Comparison of ENCODE assay signal across 9 mouse cellular contexts in the genomic region with DNA sequence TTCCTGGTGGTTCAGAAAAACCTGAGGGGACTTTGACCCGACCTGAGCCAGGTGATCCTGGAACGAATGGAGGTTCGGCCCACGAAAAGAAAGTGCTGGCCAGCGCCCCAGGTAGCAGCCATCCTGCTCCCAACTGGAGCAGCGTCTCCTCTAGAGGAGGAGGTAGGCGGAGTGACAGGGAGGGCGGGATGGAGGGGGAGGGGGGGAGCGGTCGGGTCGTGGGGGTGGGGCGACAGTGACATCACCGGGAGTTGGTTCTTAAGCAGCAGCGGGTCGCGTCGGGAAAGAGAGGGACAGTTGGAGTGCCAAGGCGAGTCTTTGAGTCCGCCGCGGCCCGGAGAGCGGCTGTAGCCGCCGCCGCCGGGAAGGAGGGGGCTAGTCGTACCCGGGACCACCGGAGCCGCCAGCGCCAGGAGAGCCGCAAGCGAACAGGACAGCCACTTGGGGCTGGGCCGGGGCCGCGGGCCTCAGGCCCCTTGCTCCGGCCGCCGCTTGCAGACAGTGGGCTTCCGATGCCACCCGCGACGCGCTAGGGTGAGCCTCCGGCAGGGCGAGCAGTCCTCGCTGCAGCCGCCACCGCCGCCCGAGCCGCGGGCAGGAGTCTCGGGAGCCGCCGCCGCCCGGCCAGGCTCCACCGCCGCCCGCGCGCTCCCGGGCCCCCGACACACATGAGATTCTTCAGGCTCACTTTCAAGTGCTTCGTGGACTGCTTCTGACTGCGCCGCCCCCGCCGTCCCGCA. TPM values are rescaled to one million over a fixed set of nuclear protein-coding genes. Genes with fewer than 3 reads are reported as not detected.
DNase-seq lines count a peak whose midpoint lies in the region; ATAC-seq and TF ChIP-seq lines count a peak whose summit lies in the region.
"Had no signal": no experiment of that assay in that cellular context is flagged by ENCODE, and none has a peak within 500 bp of the region (broad histone marks: within the 10 kb centered on the region; RNA-seq: fewer than 3 reads in every experiment).

A gene (plus strand): TSS at position 272 of the 740 bp plus-strand sequence.

- intact Hi-C loops in heart, postnatal 25 days (cut with DNase I): loop anchor here (5.0 kb wide), 2 partner anchors 219 to 269 kb away; a partner anchor contains a TSS

- peaks cover 22% of the 10 kb centered on the region for H3K36me3 ChIP-seq in ES-E14 (ENCODE audit: control insufficient read depth, insufficient read depth, low read length, poor library complexity, severe bottlenecking)
- H3K36me3 ChIP-seq in forebrain, embryonic 14.5 days (ENCODE audit: control insufficient read depth, insufficient read depth, low read length): peaks cover 4% of the 10 kb centered on the region; the same call in 1 of the 2 replicates

- no peak within 1 kb of the TSS; the same call in 1 of the 2 replicates for H3K27ac ChIP-seq in ES-E14 (ENCODE audit: insufficient read depth, low read depth, low read length, poor library complexity, severe bottlenecking)
- no peak within 1 kb of the TSS; the same call in none of the 2 replicates for H3K27ac ChIP-seq in brown adipose tissue, adult 24 weeks (replicated peaks; ENCODE audit: low read depth, low read length)
- H3K27ac ChIP-seq in forebrain, embryonic 14.5 days (ENCODE audit: low read depth, low read length): peak within 1 kb of the TSS; percentile 66

- peak; percentile 83 for ATAC-seq in forebrain, embryonic 14.5 days

- H3K4me1 ChIP-seq in ES-E14 (ENCODE audit: control insufficient read depth in 2 of 2, insufficient read depth in 2 of 2, low read length in 2 of 2, poor library complexity in 1 of 2): peaks cover 0 to 8% of the 10 kb centered on the region in 2 experiments; a peak in 1 of 4 replicates
- H3K4me1 ChIP-seq in brown adipose tissue, adult 24 weeks (ENCODE audit: control insufficient read depth, insufficient read depth, insufficient read length, low read length): no peaks in the 10 kb centered on the region; the same call in 1 of the 2 replicates
- H3K4me1 ChIP-seq in forebrain, embryonic 14.5 days (ENCODE audit: control insufficient read depth, insufficient read depth, low read length): peaks cover 8% of the 10 kb centered on the region; the same call in 1 of the 2 replicates
- H3K4me1 ChIP-seq in lung, adult 2 months (ENCODE audit: control insufficient read depth, insufficient read depth, low read length): peaks cover 8% of the 10 kb centered on the region

- H3K27me3 ChIP-seq in forebrain, embryonic 14.5 days (replicated peaks; ENCODE audit: control insufficient read depth, insufficient read depth, low read length): no peaks in the 10 kb centered on the region

- H3K9ac ChIP-seq in ES-E14 (ENCODE audit: insufficient read depth, low read depth, low read length, poor library complexity, severe bottlenecking): peak within 1 kb of the TSS; percentile 86
- H3K9ac ChIP-seq in forebrain, embryonic 14.5 days (ENCODE audit: low read length): peak within 1 kb of the TSS; percentile 75

- H3K4me2 ChIP-seq in forebrain, embryonic 14.5 days (ENCODE audit: low read length): peak within 1 kb of the TSS; percentile 60

- WGBS in forebrain, embryonic 14.5 days: 20% methylated on average over 54 of the region's 72 CpGs
- WGBS in lung, adult 2 months: 18% methylated on average over 71 of the region's 72 CpGs

- TF ChIP-seq CTCF in lung, adult 2 months (IDR thresholded peaks at IDR 0.05; ENCODE audit: insufficient read depth, low read length): no peak

- peak; percentile 81; the same call in 1 of the 2 replicates for TF ChIP-seq POLR2A in lung, adult 2 months (IDR thresholded peaks at IDR 0.05; ENCODE audit: borderline replicate concordance, extremely low read depth, low read depth, low read length)

- H3K4me3 ChIP-seq in ES-E14 (ENCODE audit: insufficient read depth in 1 of 2, low read depth in 1 of 2, low read length in 2 of 2, poor library complexity in 1 of 2, severe bottlenecking in 1 of 2): peak within 1 kb of the TSS; percentile 67 to 91
- peak within 1 kb of the TSS; percentile 80 for H3K4me3 ChIP-seq in brown adipose tissue, adult 24 weeks (ENCODE audit: insufficient read depth, low read depth, low read length)
- H3K4me3 ChIP-seq in forebrain, embryonic 14.5 days (ENCODE audit: low read depth, low read length): peak within 1 kb of the TSS; percentile 53
- H3K4me3 ChIP-seq in lung, adult 2 months (replicated peaks; ENCODE audit: extremely low read depth, low read depth, low read length): peak within 1 kb of the TSS; percentile 68

- in situ Hi-C loops in ES-E14 (cut with MboI; ENCODE audit: low sequenced_read_pairs in 2 of 2, unreplicated experiment in 2 of 2): loop anchor here in 1 of 2 experiments (25.0 kb wide), 1 partner anchor 636 kb away; a partner anchor contains a TSS

- no peaks in the 10 kb centered on the region for H3K9me3 ChIP-seq in ES-E14 (ENCODE audit: control insufficient read depth, insufficient read depth, low read depth, low read length)
- no peaks in the 10 kb centered on the region for H3K9me3 ChIP-seq in forebrain, embryonic 14.5 days (replicated peaks; ENCODE audit: control insufficient read depth, low read length)

- peak; percentile 34 for DNase-seq in ES-E14 (ENCODE audit: low read depth, low spot score)
- DNase-seq in forebrain, embryonic 14.5 days (ENCODE audit: low spot score): peak; percentile 78
- peak; percentile 45 for DNase-seq in heart, postnatal 25 days (ENCODE audit: low spot score)
- peak; percentile 22 to 60 for DNase-seq in layer of hippocampus, adult 18-20 months (ENCODE audit: low spot score in 2 of 2)
- DNase-seq in lung, adult 2 months: peak; percentile 71
- peak; percentile 87 for DNase-seq in retina, postnatal 1 day
- no peak for DNase-seq in natural killer cell, adult 2 months (ENCODE audit: low spot score in 2 of 2)

TF ChIP-seq in ES-E14, 5 proteins besides CTCF, POLR2A, EP300 and RAD21:
- TF ChIP-seq CHD2 (IDR thresholded peaks at IDR 0.05; ENCODE audit: low read depth, low read length): no peak
- no peak for TF ChIP-seq ZNF384 (IDR thresholded peaks at IDR 0.05; ENCODE audit: low read depth, low read length)
- no peak for TF ChIP-seq MAFK (IDR thresholded peaks at IDR 0.05; ENCODE audit: insufficient read depth, low read depth, low read length)
- no peak for TF ChIP-seq HCFC1 (IDR thresholded peaks at IDR 0.05; ENCODE audit: borderline replicate concordance, insufficient read depth, low read length)
- TF ChIP-seq ZC3H11A (IDR thresholded peaks at IDR 0.05; ENCODE audit: borderline replicate concordance, low read depth, low read length): no peak

RNA-seq across cellular contexts. Expression of the gene that starts here (rescaled TPM):
- 83.4 and 133 TPM in 2 replicates for total RNA-seq in ES-E14 (2012; rRNA removed)
- 15.8 and 19.4 TPM in 2 replicates for polyA plus RNA-seq in brown adipose tissue, adult 24 weeks (2012; ENCODE audit: insufficient read depth, insufficient read length, missing spikeins)
- polyA plus RNA-seq in forebrain, embryonic 14.5 days (2014; fragmentation: Nextera tagmentation; extraction: Ambion mirVana): 6.2 and 6.8 TPM in 2 replicates
- 100 to 1,000 TPM; 123 to 125 TPM for total RNA-seq in heart, postnatal 25 days (2021)
- total RNA-seq in layer of hippocampus, adult 18-20 months (2021): 100 to 1,000 TPM in 1 of 2 experiments, 10 to 100 TPM in 1; 89.6 to 102 TPM
- 47.8 and 59.1 TPM in 2 replicates for polyA plus RNA-seq in lung, adult 2 months (2012; rRNA removed)
- total RNA-seq: hematopoietic stem cell, adult 5-6 weeks had no signal

Comparison
In these comparisons a context has a peak if more than half of its experiments do, and no peak if none do; other contexts are left out.
1. DNase-seq: peak in ES-E14 (single experiment), forebrain, embryonic 14.5 days (single experiment), heart, postnatal 25 days (single experiment), layer of hippocampus, adult 18-20 months (2 of 2), lung, adult 2 months (single experiment) and retina, postnatal 1 day (single experiment); none in natural killer cell, adult 2 months (0 of 2).
2. Peak in every context shown above with its lines, with median percentiles within 50 percentile points of each other: H3K4me3 ChIP-seq.